In the genomic region with DNA sequence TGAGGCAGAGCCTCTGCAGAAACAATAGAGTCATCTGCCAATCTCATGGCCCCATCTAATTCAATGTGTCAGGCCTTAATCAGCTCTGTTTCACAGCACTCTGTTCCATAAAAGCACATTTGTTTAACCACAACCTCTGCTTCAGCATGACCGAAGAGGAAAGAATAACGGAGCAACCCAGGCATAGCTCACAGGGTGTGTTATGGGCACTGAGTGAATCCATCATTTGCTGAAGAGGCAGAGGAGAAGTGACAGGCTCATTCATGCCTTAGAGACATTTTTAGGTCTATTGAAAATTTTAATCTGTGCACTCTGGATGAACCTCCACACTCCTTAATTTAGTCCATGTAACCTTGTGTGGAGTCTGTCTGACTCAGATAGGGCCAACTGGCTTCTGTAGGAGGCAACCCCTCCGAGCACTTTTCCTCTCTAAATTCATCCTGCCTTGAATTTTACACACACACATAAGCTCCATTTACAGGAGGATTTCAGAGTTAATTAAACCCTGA, we compare ENCODE assay signal across 14 mouse cellular contexts.
DNase-seq lines count a peak whose midpoint lies in the region; ATAC-seq and TF ChIP-seq lines count a peak whose summit lies in the region.
"Had no signal": no experiment of that assay in that cellular context is flagged by ENCODE, and none has a peak within 500 bp of the region (broad histone marks: within the 10 kb centered on the region; RNA-seq: fewer than 3 reads in every experiment).

No protein-coding gene starts in this region.

- ATAC-seq in forebrain, postnatal 0 days = peak; percentile 48
- peak; percentile 80 for ATAC-seq in midbrain, embryonic 14.5 days (ENCODE audit: low FRiP score, low TSS enrichment)
- no peak for ATAC-seq in liver, postnatal 0 days
- ATAC-seq: activated CD4-positive, CD25-positive, alpha-beta regulatory T cell, adult 4 months had no signal

- H3K4me1 ChIP-seq in forebrain, postnatal 0 days (ENCODE audit: insufficient read depth) = no peaks in the 10 kb centered on the region
- 0 out of 2 replicates have a peak, but pooled peaks cover 3% of the 10 kb centered on the region for H3K4me1 ChIP-seq in midbrain, embryonic 14.5 days (ENCODE audit: control insufficient read depth, insufficient read depth, low read length)
- H3K4me1 ChIP-seq in kidney, adult 2 months (ENCODE audit: control insufficient read depth, insufficient read depth, low read length) = no peaks in the 10 kb centered on the region
- H3K4me1 ChIP-seq in liver, postnatal 0 days (ENCODE audit: insufficient read depth) = no peaks in the 10 kb centered on the region
- H3K4me1 ChIP-seq: heart, embryonic 15.5 days had no signal

- no peak overlapping the region for H3K9ac ChIP-seq in forebrain, postnatal 0 days
- no peak overlapping the region for H3K9ac ChIP-seq in midbrain, embryonic 14.5 days (replicated peaks; ENCODE audit: low read length)
- H3K9ac ChIP-seq in liver, postnatal 0 days (replicated peaks) = no peak overlapping the region
- H3K9ac ChIP-seq: embryonic facial prominence, embryonic 13.5 days; heart, embryonic 15.5 days; liver, embryonic 14.5 days had no signal

- no peak for TF ChIP-seq CTCF in forebrain, postnatal 0 days (IDR thresholded peaks at IDR 0.05; ENCODE audit: low read depth)
- TF ChIP-seq CTCF in kidney, adult 2 months (conservative IDR thresholded peaks at IDR 0.05; ENCODE audit: insufficient read depth, insufficient read length, low read depth, low read length) = no peak
- TF ChIP-seq CTCF in liver, postnatal 0 days (IDR thresholded peaks at IDR 0.05; ENCODE audit: low read depth) = no peak

- H3K27me3 ChIP-seq in forebrain, postnatal 0 days (ENCODE audit: insufficient read depth, low read length) = no peaks in the 10 kb centered on the region
- no peaks in the 10 kb centered on the region for H3K27me3 ChIP-seq in midbrain, embryonic 14.5 days (ENCODE audit: control insufficient read depth, insufficient read depth, low read length)
- H3K27me3 ChIP-seq in kidney, adult 2 months (replicated peaks; ENCODE audit: control insufficient read depth, insufficient read depth, low read length) = no peaks in the 10 kb centered on the region
- H3K27me3 ChIP-seq in liver, postnatal 0 days (ENCODE audit: insufficient read depth, low read length) = no peaks in the 10 kb centered on the region
- H3K27me3 ChIP-seq: embryonic facial prominence, embryonic 13.5 days; heart, embryonic 15.5 days had no signal

- peak; percentile 30 to 35 for DNase-seq in cerebellum, postnatal 10 days
- no peak for DNase-seq in cerebellum, adult 9-10 months
- DNase-seq in Muller cell, postnatal 12 days (ENCODE audit: inconsistent ontology term) = peak; percentile 98
- DNase-seq in forebrain, postnatal 0 days = no peak
- DNase-seq in midbrain, embryonic 14.5 days = peak; percentile 60
- DNase-seq in kidney, adult 2 months = no peak
- no peak for DNase-seq in layer of hippocampus, adult 9-10 months (ENCODE audit: low spot score)
- no peak for DNase-seq in liver, postnatal 0 days
- DNase-seq: kidney, adult 9 months; right cerebral cortex, postnatal 14 days had no signal

- WGBS in forebrain, postnatal 0 days = 8% methylated on average over 3 of the region's 3 CpGs
- 5% methylated on average over 3 of the region's 3 CpGs for WGBS in midbrain, embryonic 14.5 days
- WGBS in kidney, adult 2 months = 58% methylated on average over 3 of the region's 3 CpGs
- 75% methylated on average over 3 of the region's 3 CpGs for WGBS in liver, postnatal 0 days (ENCODE audit: insufficient replicate concordance)

- H3K4me3 ChIP-seq in forebrain, postnatal 0 days (ENCODE audit: low read depth, low read length) = no peak overlapping the region
- H3K4me3 ChIP-seq in midbrain, embryonic 14.5 days (replicated peaks; ENCODE audit: low read depth, low read length) = no peak overlapping the region
- no peak overlapping the region for H3K4me3 ChIP-seq in kidney, adult 2 months (ENCODE audit: insufficient read depth, low read depth, low read length)
- H3K4me3 ChIP-seq in liver, postnatal 0 days (ENCODE audit: low read depth, low read length) = no peak overlapping the region
- H3K4me3 ChIP-seq: embryonic facial prominence, embryonic 13.5 days; heart, embryonic 15.5 days had no signal

- TF ChIP-seq EP300 in liver, postnatal 0 days (IDR thresholded peaks at IDR 0.05; ENCODE audit: low read depth) = no peak

- no peak overlapping the region for H3K27ac ChIP-seq in forebrain, postnatal 0 days (ENCODE audit: low read depth, low read length)
- peak overlapping the region; percentile 34 for H3K27ac ChIP-seq in midbrain, embryonic 14.5 days (replicated peaks; ENCODE audit: low read depth, low read length)
- no peak overlapping the region for H3K27ac ChIP-seq in kidney, adult 2 months (ENCODE audit: insufficient read depth, low read depth, low read length)
- no peak overlapping the region for H3K27ac ChIP-seq in liver, postnatal 0 days (ENCODE audit: low read depth)
- H3K27ac ChIP-seq: embryonic facial prominence, embryonic 13.5 days; heart, embryonic 15.5 days; liver, embryonic 14.5 days had no signal

- no peak for TF ChIP-seq POLR2A in kidney, adult 2 months (IDR thresholded peaks at IDR 0.05; ENCODE audit: low read depth, low read length)

- H3K9me3 ChIP-seq in forebrain, postnatal 0 days (ENCODE audit: low read length) = no peaks in the 10 kb centered on the region
- no peaks in the 10 kb centered on the region for H3K9me3 ChIP-seq in midbrain, embryonic 14.5 days (ENCODE audit: control insufficient read depth, low read length)
- H3K9me3 ChIP-seq in liver, postnatal 0 days (ENCODE audit: low read length) = no peaks in the 10 kb centered on the region
- H3K9me3 ChIP-seq: embryonic facial prominence, embryonic 13.5 days; heart, embryonic 15.5 days had no signal

- H3K36me3 ChIP-seq in forebrain, postnatal 0 days (ENCODE audit: insufficient read depth) = no peaks in the 10 kb centered on the region
- no peaks in the 10 kb centered on the region for H3K36me3 ChIP-seq in midbrain, embryonic 14.5 days (ENCODE audit: control insufficient read depth, insufficient read depth, low read length)
- H3K36me3 ChIP-seq in kidney, adult 2 months (ENCODE audit: control insufficient read depth, insufficient read depth, low read length) = no peaks in the 10 kb centered on the region
- no peaks in the 10 kb centered on the region for H3K36me3 ChIP-seq in liver, postnatal 0 days (replicated peaks; ENCODE audit: insufficient read depth, low read length)
- H3K36me3 ChIP-seq: embryonic facial prominence, embryonic 13.5 days; heart, embryonic 15.5 days had no signal

- no peak overlapping the region for H3K4me2 ChIP-seq in forebrain, postnatal 0 days (ENCODE audit: low read depth)
- no peak overlapping the region for H3K4me2 ChIP-seq in midbrain, embryonic 14.5 days (ENCODE audit: low read length)
- no peak overlapping the region for H3K4me2 ChIP-seq in liver, postnatal 0 days (ENCODE audit: low read depth, low read length)
- H3K4me2 ChIP-seq: embryonic facial prominence, embryonic 13.5 days; heart, embryonic 15.5 days had no signal

Comparison
In these comparisons a context has a peak if more than half of its experiments do, and no peak if none do; other contexts are left out.
1. DNase-seq: peak in cerebellum, postnatal 10 days (2 of 2), Muller cell, postnatal 12 days (single experiment) and midbrain, embryonic 14.5 days (single experiment); none in cerebellum, adult 9-10 months (single experiment), forebrain, postnatal 0 days (single experiment), kidney, adult 2 months (single experiment), layer of hippocampus, adult 9-10 months (single experiment) and liver, postnatal 0 days (single experiment).